Mouse (Mus musculus) liver, embryonic 15.5 days (tissue): ENCODE results near the gene Bnc2. TPM values are rescaled to one million over a fixed set of nuclear protein-coding genes. Genes with fewer than 3 reads are reported as not detected.

ENCODE experiments used
- ATAC-seq: fragments of 200-750 bp; cut with Nextera tagmentation; 2 replicates; pipeline ENCODE4 v1.8.0; 2017; ENCODE audit warnings: moderate number of reproducible peaks, mild to moderate bottlenecking, moderate library complexity; ENCODE audit not compliant: insufficient read depth
- H3K27ac ChIP-seq: fragments of 300-500 bp; sonication (generic); replicated peaks from 2 replicates; pipeline ENCODE4 v1.5.1; 2015; ENCODE audit warnings: mild to moderate bottlenecking, inconsistent platforms
- H3K27me3 ChIP-seq: fragments of 300-500 bp; sonication (generic); 2 replicates; pipeline ENCODE4 v1.6.1; 2015; ENCODE audit warnings: mild to moderate bottlenecking, inconsistent platforms
- H3K36me3 ChIP-seq: fragments of 300-500 bp; sonication (generic); replicated peaks from 2 replicates; pipeline ENCODE4 v1.6.1; 2015; ENCODE audit warnings: moderate library complexity, mild to moderate bottlenecking, inconsistent platforms
- H3K4me1 ChIP-seq: fragments of 300-500 bp; sonication (generic); replicated peaks from 2 replicates; pipeline ENCODE4 v1.6.1; 2015; ENCODE audit warnings: inconsistent platforms
- H3K4me2 ChIP-seq: fragments of 300-500 bp; sonication (generic); 2 replicates; pipeline ENCODE4 v1.6.1; 2015; ENCODE audit warnings: moderate library complexity, mild to moderate bottlenecking, inconsistent platforms
- H3K4me3 ChIP-seq: fragments of 300-500 bp; sonication (generic); replicated peaks from 2 replicates; pipeline ENCODE4 v1.5.1; 2015; ENCODE audit warnings: mild to moderate bottlenecking, inconsistent platforms
- H3K9ac ChIP-seq: fragments of 300-500 bp; sonication (generic); 2 replicates; pipeline ENCODE4 v1.6.1; 2015; ENCODE audit warnings: moderate library complexity, mild to moderate bottlenecking, inconsistent platforms
- H3K9me3 ChIP-seq: fragments of 300-500 bp; sonication (generic); replicated peaks from 2 replicates; pipeline ENCODE4 v1.6.1; 2016; ENCODE audit warnings: inconsistent platforms
- WGBS: fragments of 180-500 bp; shearing (Covaris S2); methylation state at CpG from one replicate; pipeline ENCODE4 v1.1.7; 2015; ENCODE audit warnings: mixed read lengths; ENCODE audit not compliant: insufficient replicate concordance; 5-methylcytosine and 5-hydroxymethylcytosine counted together
- polyA plus RNA-seq: library from polyadenylated mRNA; unstranded; fragments of >200 nt; fragmentation: Nextera tagmentation; extraction: Ambion mirVana; gene quantifications from 2 replicates; pipeline ENCODE4 v1.2.1, GENCODE M21; 2015

Bnc2 gene
- polyA plus RNA-seq, 1 experiment from 2014 or later = 0.36 TPM

DNA sequence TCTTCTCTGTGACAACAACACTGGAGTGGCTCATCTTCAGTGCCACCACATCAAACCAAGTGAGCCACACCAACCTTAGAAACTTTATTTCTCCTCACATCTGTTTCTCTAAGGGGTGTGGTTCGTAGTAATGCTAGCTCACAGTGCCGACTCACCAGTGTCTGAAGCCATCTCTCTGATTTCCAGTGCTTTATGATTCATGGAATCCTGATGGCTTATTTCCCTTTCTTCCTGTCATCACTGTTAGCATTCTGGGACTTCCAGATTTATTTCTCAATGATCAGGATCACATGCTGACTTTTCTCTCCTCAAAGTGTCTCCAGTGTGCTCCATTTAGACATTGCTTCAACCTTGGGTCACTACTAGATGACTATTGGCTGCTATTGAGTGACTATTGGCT is 443.8 kb downstream of the Bnc2 start:
- Histone ChIP-seq H3K27me3 (no peaks in the 10 kb centered on the region), H3K36me3 (no peaks in the 10 kb centered on the region), H3K4me3 (no peak overlapping the region), H3K4me2 (no peak overlapping the region), H3K27ac (no peak overlapping the region), H3K9ac (no peak overlapping the region), H3K4me1 (no peaks in the 10 kb centered on the region), H3K9me3 (no peaks in the 10 kb centered on the region)
- no peak for ATAC-seq
- 57% methylated on average over 2 of the region's 2 CpGs for WGBS

GRCm38 (mm10) chr4:84229189-84229960 is 445.7 kb downstream of the Bnc2 start:
- Histone ChIP-seq H3K9me3 (no peaks in the 10 kb centered on the region), H3K4me2 (no peak overlapping the region), H3K27me3 (no peaks in the 10 kb centered on the region), H3K27ac (no peak overlapping the region), H3K9ac (no peak overlapping the region), H3K36me3 (no peaks in the 10 kb centered on the region), H3K4me1 (no peaks in the 10 kb centered on the region), H3K4me3 (no peak overlapping the region)
- no peak for ATAC-seq
- 50% methylated on average over 10 of the region's 10 CpGs for WGBS

DNA sequence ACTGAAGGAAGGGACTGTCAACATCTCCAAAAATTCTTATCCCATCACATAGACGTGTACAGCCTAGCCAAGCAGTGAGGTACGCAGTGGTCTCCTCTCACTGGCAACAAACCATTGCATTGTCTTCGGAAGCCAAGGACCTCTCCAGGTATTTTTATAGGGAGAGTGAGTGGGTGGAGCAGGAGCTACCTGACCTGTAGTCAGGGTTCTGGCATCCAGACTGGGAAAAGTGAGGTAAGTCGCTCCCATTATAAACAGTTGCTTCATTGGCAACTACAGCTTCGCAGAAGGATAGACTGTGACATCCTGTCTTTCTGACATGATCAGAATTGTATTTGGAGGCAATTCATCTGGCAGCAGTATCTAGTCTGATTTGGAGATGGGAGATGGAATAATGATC is 446.5 kb downstream of the Bnc2 start:
- Histone ChIP-seq H3K36me3 (no peaks in the 10 kb centered on the region), H3K9ac (no peak overlapping the region), H3K4me1 (no peaks in the 10 kb centered on the region), H3K27me3 (no peaks in the 10 kb centered on the region), H3K4me3 (no peak overlapping the region), H3K27ac (no peak overlapping the region), H3K4me2 (no peak overlapping the region), H3K9me3 (no peaks in the 10 kb centered on the region)
- WGBS = 62% methylated on average over 5 of the region's 5 CpGs
- no peak for ATAC-seq

Other genes with a start within 250 kb of the Bnc2 start
- 1.8 and 2.0 TPM in 2 replicates for gene Cntln, start 209.0 kb upstream of the Bnc2 start, polyA plus RNA-seq